Mouse (Mus musculus) forebrain, embryonic 16.5 days (tissue): ENCODE results near the gene Foxo3. TPM values are rescaled to one million over a fixed set of nuclear protein-coding genes. Genes with fewer than 3 reads are reported as not detected.

Experiments
- ATAC-seq: fragments of 200-750 bp; cut with Nextera tagmentation; 2 replicates; pipeline ENCODE4 v1.8.0; 2017; ENCODE audit warnings: mild to moderate bottlenecking, moderate library complexity
- H3K27ac ChIP-seq: fragments of 300-500 bp; sonication (generic); 2 replicates; pipeline ENCODE4 v1.5.1; 2014; ENCODE audit warnings: low read length, control low read depth
- H3K27me3 ChIP-seq: fragments of 300-500 bp; sonication (generic); replicated peaks from 2 replicates; pipeline ENCODE4 v1.6.1; 2014; ENCODE audit warnings: low read length; ENCODE audit not compliant: control insufficient read depth, insufficient read depth
- H3K36me3 ChIP-seq: fragments of 300-500 bp; sonication (generic); 2 replicates; pipeline ENCODE4 v1.6.1; 2014; ENCODE audit not compliant: control insufficient read depth, insufficient read depth
- H3K4me1 ChIP-seq: fragments of 300-500 bp; sonication (generic); replicated peaks from 2 replicates; pipeline ENCODE4 v1.6.1; 2014; ENCODE audit warnings: low read length; ENCODE audit not compliant: control insufficient read depth, insufficient read depth
- H3K4me2 ChIP-seq: fragments of 300-500 bp; sonication (generic); 2 replicates; pipeline ENCODE4 v1.6.1; 2014; ENCODE audit warnings: mild to moderate bottlenecking, low read length, control low read depth
- H3K4me3 ChIP-seq: fragments of 300-500 bp; sonication (generic); replicated peaks from 2 replicates; pipeline ENCODE4 v1.5.1; 2014; ENCODE audit warnings: mild to moderate bottlenecking, low read length, control low read depth
- H3K9ac ChIP-seq: fragments of 300-500 bp; sonication (generic); replicated peaks from 2 replicates; pipeline ENCODE4 v1.6.1; 2014; ENCODE audit warnings: low read depth, low read length, control low read depth
- H3K9me3 ChIP-seq: fragments of 300-500 bp; sonication (generic); 2 replicates; pipeline ENCODE4 v1.6.1; 2016; ENCODE audit warnings: low read length; ENCODE audit not compliant: control insufficient read depth
- WGBS: fragments of 180-500 bp; shearing (Covaris S2); extraction: QIAGEN DNeasy Blood & Tissue Kit; methylation state at CpG from one replicate; pipeline ENCODE4 v1.1.7; 2014; 5-methylcytosine and 5-hydroxymethylcytosine counted together
- polyA plus RNA-seq: library from polyadenylated mRNA; unstranded; fragments of >200 nt; fragmentation: Nextera tagmentation; extraction: Ambion mirVana; gene quantifications from 2 replicates; pipeline ENCODE4 v1.2.1, GENCODE M21; 2015

Gene Foxo3
- polyA plus RNA-seq, 1 experiment from 2014 or later: 4.8 TPM

- H3K4me2 ChIP-seq: no peak overlapping the region
- 0 out of 2 replicates have a peak, but pooled peaks cover 11% of the 10 kb centered on the region for H3K4me1 ChIP-seq
- H3K27me3 ChIP-seq: no peaks in the 10 kb centered on the region
- no peaks in the 10 kb centered on the region for H3K9me3 ChIP-seq
- no peak overlapping the region for H3K9ac ChIP-seq
- WGBS: 85% methylated on average over 20 of the region's 20 CpGs
- H3K36me3 ChIP-seq: no peaks in the 10 kb centered on the region
- no peak overlapping the region for H3K4me3 ChIP-seq
- no peak overlapping the region for H3K27ac ChIP-seq
- peak; percentile 49; the same call in 1 of the 2 replicates for ATAC-seq
Observed at GRCm38 (mm10) chr10:42204768-42205412, 71.7 kb downstream of the Foxo3 start.

- H3K4me2 ChIP-seq: no peak overlapping the region
- no peak overlapping the region for H3K4me3 ChIP-seq
- no peaks in the 10 kb centered on the region for H3K9me3 ChIP-seq
- 0 out of 2 replicates have a peak, but pooled peaks cover 10% of the 10 kb centered on the region for H3K4me1 ChIP-seq
- 71% methylated on average over 18 of the region's 18 CpGs for WGBS
- no peak overlapping the region for H3K9ac ChIP-seq
- H3K36me3 ChIP-seq: no peaks in the 10 kb centered on the region
- H3K27ac ChIP-seq: no peak overlapping the region
- H3K27me3 ChIP-seq: no peaks in the 10 kb centered on the region
- ATAC-seq: no peak
Observed at GRCm38 (mm10) chr10:42203321-42204155, 73.0 kb downstream of the Foxo3 start.

- 0 out of 2 replicates have a peak, but pooled peaks cover 10% of the 10 kb centered on the region for H3K4me1 ChIP-seq
- ATAC-seq: no peak
- H3K27ac ChIP-seq: no peak overlapping the region
- no peak overlapping the region for H3K4me3 ChIP-seq
- no peak overlapping the region for H3K9ac ChIP-seq
- H3K36me3 ChIP-seq: no peaks in the 10 kb centered on the region; the same call in 1 of the 2 replicates
- no peaks in the 10 kb centered on the region for H3K9me3 ChIP-seq
- H3K27me3 ChIP-seq: no peaks in the 10 kb centered on the region
- H3K4me2 ChIP-seq: no peak overlapping the region
- WGBS: 83% methylated on average over 8 of the region's 8 CpGs
Observed at GRCm38 (mm10) chr10:42202561-42202960, 74.0 kb downstream of the Foxo3 start.

GRCm38 (mm10) chr10:42199472-42199871, 77.1 kb downstream of the Foxo3 start:
- H3K4me2 ChIP-seq: no peak overlapping the region
- H3K36me3 ChIP-seq: peaks cover 12% of the 10 kb centered on the region
- H3K27me3 ChIP-seq: no peaks in the 10 kb centered on the region
- H3K9me3 ChIP-seq: peaks cover 6% of the 10 kb centered on the region; the same call in 1 of the 2 replicates
- WGBS: 62% methylated on average over 3 of the region's 3 CpGs
- H3K9ac ChIP-seq: no peak overlapping the region
- peak; percentile 53 for ATAC-seq
- H3K4me1 ChIP-seq: 0 out of 2 replicates have a peak, but pooled peaks cover 10% of the 10 kb centered on the region
- H3K4me3 ChIP-seq: no peak overlapping the region
- no peak overlapping the region for H3K27ac ChIP-seq

GRCm38 (mm10) chr10:42198682-42199081, 77.9 kb downstream of the Foxo3 start:
- peaks cover 12% of the 10 kb centered on the region for H3K36me3 ChIP-seq
- no peak for ATAC-seq
- no peak overlapping the region for H3K9ac ChIP-seq
- 0 out of 2 replicates have a peak, but pooled peaks cover 5% of the 10 kb centered on the region for H3K4me1 ChIP-seq
- no peak overlapping the region for H3K4me3 ChIP-seq
- 87% methylated on average over 3 of the region's 3 CpGs for WGBS
- H3K27me3 ChIP-seq: no peaks in the 10 kb centered on the region
- peaks cover 6% of the 10 kb centered on the region; the same call in 1 of the 2 replicates for H3K9me3 ChIP-seq
- H3K27ac ChIP-seq: no peak overlapping the region
- H3K4me2 ChIP-seq: no peak overlapping the region

- peaks cover 6% of the 10 kb centered on the region; the same call in 1 of the 2 replicates for H3K9me3 ChIP-seq
- H3K27me3 ChIP-seq: no peaks in the 10 kb centered on the region
- WGBS: 88% methylated on average over 6 of the region's 6 CpGs
- H3K4me3 ChIP-seq: no peak overlapping the region
- H3K9ac ChIP-seq: no peak overlapping the region
- ATAC-seq: no peak
- H3K4me1 ChIP-seq: 0 out of 2 replicates have a peak, but pooled peaks cover 2% of the 10 kb centered on the region
- no peak overlapping the region for H3K27ac ChIP-seq
- no peak overlapping the region for H3K4me2 ChIP-seq
- peaks cover 12% of the 10 kb centered on the region for H3K36me3 ChIP-seq
Observed at GRCm38 (mm10) chr10:42194784-42195183, 81.8 kb downstream of the Foxo3 start.

GRCm38 (mm10) chr10:42193981-42194380, 82.6 kb downstream of the Foxo3 start:
- no peak overlapping the region for H3K9ac ChIP-seq
- H3K27me3 ChIP-seq: no peaks in the 10 kb centered on the region
- H3K4me3 ChIP-seq: no peak overlapping the region
- H3K4me1 ChIP-seq: no peaks in the 10 kb centered on the region; the same call in 1 of the 2 replicates
- peaks cover 12% of the 10 kb centered on the region for H3K36me3 ChIP-seq
- H3K4me2 ChIP-seq: no peak overlapping the region
- WGBS: 90% methylated on average over 4 of the region's 4 CpGs
- H3K27ac ChIP-seq: no peak overlapping the region
- ATAC-seq: no peak
- peaks cover 6% of the 10 kb centered on the region; the same call in 1 of the 2 replicates for H3K9me3 ChIP-seq

- no peak overlapping the region for H3K4me2 ChIP-seq
- H3K4me3 ChIP-seq: no peak overlapping the region
- H3K9ac ChIP-seq: no peak overlapping the region
- peaks cover 7% of the 10 kb centered on the region; the same call in 1 of the 2 replicates for H3K4me1 ChIP-seq
- peaks cover 6% of the 10 kb centered on the region; the same call in 1 of the 2 replicates for H3K9me3 ChIP-seq
- no peaks in the 10 kb centered on the region for H3K27me3 ChIP-seq
- H3K27ac ChIP-seq: no peak overlapping the region
- no peak for ATAC-seq
- WGBS: 38% methylated on average over 6 of the region's 6 CpGs
- H3K36me3 ChIP-seq: peaks cover 12% of the 10 kb centered on the region
Observed at GRCm38 (mm10) chr10:42192951-42193350, 83.6 kb downstream of the Foxo3 start.
